Mouse (Mus musculus): ENCODE data around the gene Tbc1d1.

The Tbc1d1 gene

GRCm38 (mm10) chr5:64393530-64393929 is 237.4 kb downstream of the Tbc1d1 start:
- no peak for DNase-seq

- DNase-seq = no peak
Observed at GRCm38 (mm10) chr5:64398155-64398554, 242.1 kb downstream of the Tbc1d1 start.

GRCm38 (mm10) chr5:64400742-64401141 is 244.6 kb downstream of the Tbc1d1 start:
- DNase-seq = no peak
